29 mouse cellular contexts compared by ENCODE assay signal in genomic region chrX:9812469-9812868, GRCm38 (mm10). TPM values are rescaled to one million over a fixed set of nuclear protein-coding genes. Genes with fewer than 3 reads are reported as not detected.
"Had no signal": no experiment of that assay in that cellular context is flagged by ENCODE, and none has a peak within 500 bp of the region (broad histone marks: within the 10 kb centered on the region; RNA-seq: fewer than 3 reads in every experiment).

No protein-coding gene starts in this region.

- H3K9me3 ChIP-seq: limb, embryonic 12.5 days; limb, embryonic 15.5 days; liver, embryonic 12.5 days; liver, embryonic 15.5 days had no signal

- DNase-seq: kidney, postnatal 10 days; left cerebral cortex, postnatal 4 days; lung, adult 2 months; lung, postnatal 14 days; lung, postnatal 4 days; midbrain, embryonic 14.5 days; right cerebral cortex, postnatal 14 days; right cerebral cortex, postnatal 4 days; thymus, postnatal 36 days had no signal

- H3K4me3 ChIP-seq: limb, embryonic 12.5 days; limb, embryonic 15.5 days; liver, embryonic 12.5 days; liver, embryonic 15.5 days had no signal

- H3K4me1 ChIP-seq: limb, embryonic 12.5 days; limb, embryonic 15.5 days; liver, embryonic 12.5 days; liver, embryonic 15.5 days had no signal

- H3K9ac ChIP-seq: limb, embryonic 12.5 days; limb, embryonic 15.5 days; liver, embryonic 12.5 days; liver, embryonic 15.5 days had no signal

- H3K27ac ChIP-seq: limb, embryonic 12.5 days; limb, embryonic 15.5 days; liver, embryonic 12.5 days; liver, embryonic 15.5 days had no signal

- H3K27me3 ChIP-seq: limb, embryonic 12.5 days; limb, embryonic 15.5 days; liver, embryonic 12.5 days; liver, embryonic 15.5 days had no signal

- H3K36me3 ChIP-seq: limb, embryonic 12.5 days; limb, embryonic 15.5 days; liver, embryonic 12.5 days; liver, embryonic 15.5 days had no signal

- H3K4me2 ChIP-seq: limb, embryonic 12.5 days; limb, embryonic 15.5 days; liver, embryonic 12.5 days; liver, embryonic 15.5 days; midbrain, embryonic 11.5 days had no signal

- ATAC-seq: inflammation-experienced regulatory T-cells, adult 6 months; liver, embryonic 12.5 days had no signal

RNA-seq across cellular contexts. Expression of gene Hypm, which starts 34.3 kb away (rescaled TPM):
- total RNA-seq: layer of hippocampus, postnatal 14 days; left cerebral cortex, adult 8-10 months; left cerebral cortex, postnatal 14 days; left cerebral cortex, postnatal 4 days; megakaryocyte progenitor cell, adult 5-6 weeks; megakaryocyte-erythroid progenitor cell, adult 5-6 weeks; midbrain, postnatal 0 days had no signal
- polyA plus RNA-seq: inflammation-experienced regulatory T-cells, adult 6 months; kidney, embryonic 14.5 days; large intestine, adult 2 months; limb, embryonic 12.5 days; limb, embryonic 15.5 days; liver, embryonic 12.5 days; liver, embryonic 15.5 days; lung, adult 2 months; lung, embryonic 16.5 days; midbrain, embryonic 11.5 days; midbrain, embryonic 14.5 days; midbrain, postnatal 0 days; neural tube, embryonic 11.5 days; neural tube, embryonic 14.5 days; stomach, embryonic 14.5 days; thymus, postnatal 0 days; urinary bladder, adult 2 months had no signal

RNA-seq across cellular contexts. Expression of gene H2al3, which starts 37.0 kb away (rescaled TPM):
- total RNA-seq: layer of hippocampus, postnatal 14 days; left cerebral cortex, adult 8-10 months; left cerebral cortex, postnatal 14 days; left cerebral cortex, postnatal 4 days; megakaryocyte progenitor cell, adult 5-6 weeks; midbrain, postnatal 0 days had no signal
- polyA plus RNA-seq: inflammation-experienced regulatory T-cells, adult 6 months; kidney, embryonic 14.5 days; large intestine, adult 2 months; limb, embryonic 12.5 days; limb, embryonic 15.5 days; liver, embryonic 12.5 days; liver, embryonic 15.5 days; lung, adult 2 months; lung, embryonic 16.5 days; midbrain, embryonic 11.5 days; midbrain, embryonic 14.5 days; midbrain, postnatal 0 days; neural tube, embryonic 11.5 days; neural tube, embryonic 14.5 days; stomach, embryonic 14.5 days; thymus, postnatal 0 days had no signal
